Mouse (Mus musculus): ENCODE data around the gene Spc25.

Gene Spc25

DNA sequence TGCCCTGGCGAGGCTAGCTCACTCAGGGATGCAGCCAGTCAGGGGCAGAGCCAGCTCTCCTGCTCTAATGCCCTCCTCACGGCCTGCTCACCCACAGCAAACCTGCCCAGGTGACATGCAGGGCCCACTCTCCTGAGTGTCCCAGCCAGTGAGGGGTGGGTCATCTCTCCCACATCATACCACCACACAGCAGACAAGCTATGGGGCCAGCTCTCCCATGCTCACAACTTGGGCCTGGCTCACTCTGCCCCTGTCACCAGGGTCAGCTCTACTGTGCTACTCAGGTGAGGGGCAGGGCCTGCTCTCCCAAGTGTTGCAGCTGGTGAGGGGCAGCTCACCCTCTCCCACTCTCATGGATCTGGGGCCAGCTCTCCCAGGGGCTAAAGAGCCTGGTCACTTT is 18.0 kb downstream of the Spc25 start:
- no peak for DNase-seq (ENCODE audit: low spot score)

DNA sequence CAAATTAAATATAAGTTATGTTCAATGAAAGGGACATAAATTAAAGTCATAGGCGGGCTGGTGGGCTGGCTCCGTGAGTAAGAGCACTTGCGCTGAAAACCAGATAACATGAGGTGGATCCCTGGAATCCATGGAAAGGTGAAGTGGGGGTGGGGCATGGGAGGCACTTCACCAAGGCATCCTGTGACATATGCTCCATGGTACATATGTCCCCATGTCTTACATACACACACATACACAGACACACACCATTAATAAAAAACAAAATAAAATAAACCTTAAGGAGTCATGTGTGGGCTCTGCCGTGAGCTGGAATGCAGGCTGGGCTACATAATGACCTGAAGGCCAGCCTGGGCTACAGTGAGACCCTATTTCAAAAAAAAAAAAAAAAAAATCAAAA is 26.3 kb downstream of the Spc25 start:
- DNase-seq (ENCODE audit: low spot score), result no peak

DNA sequence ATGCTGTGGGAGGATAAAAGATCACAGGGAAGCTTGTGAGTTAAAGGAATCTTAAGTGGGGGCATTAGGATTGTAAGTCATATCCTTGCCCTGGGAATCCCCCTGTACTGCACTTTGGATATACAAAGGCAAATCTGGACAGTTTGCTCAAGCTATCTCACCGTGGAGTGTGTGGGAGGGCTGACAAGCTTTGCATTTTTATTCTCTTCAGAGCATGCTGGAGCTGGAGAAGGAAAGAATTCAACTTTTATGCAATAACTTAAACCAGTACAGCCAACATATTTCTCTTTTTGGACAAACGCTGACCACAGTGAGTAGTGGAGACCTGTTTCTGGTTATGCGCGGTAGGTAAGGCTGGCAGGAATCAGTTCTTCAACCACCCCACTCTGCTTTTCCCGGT is 30.7 kb downstream of the Spc25 start:
- no peak for DNase-seq (ENCODE audit: low spot score)

DNA sequence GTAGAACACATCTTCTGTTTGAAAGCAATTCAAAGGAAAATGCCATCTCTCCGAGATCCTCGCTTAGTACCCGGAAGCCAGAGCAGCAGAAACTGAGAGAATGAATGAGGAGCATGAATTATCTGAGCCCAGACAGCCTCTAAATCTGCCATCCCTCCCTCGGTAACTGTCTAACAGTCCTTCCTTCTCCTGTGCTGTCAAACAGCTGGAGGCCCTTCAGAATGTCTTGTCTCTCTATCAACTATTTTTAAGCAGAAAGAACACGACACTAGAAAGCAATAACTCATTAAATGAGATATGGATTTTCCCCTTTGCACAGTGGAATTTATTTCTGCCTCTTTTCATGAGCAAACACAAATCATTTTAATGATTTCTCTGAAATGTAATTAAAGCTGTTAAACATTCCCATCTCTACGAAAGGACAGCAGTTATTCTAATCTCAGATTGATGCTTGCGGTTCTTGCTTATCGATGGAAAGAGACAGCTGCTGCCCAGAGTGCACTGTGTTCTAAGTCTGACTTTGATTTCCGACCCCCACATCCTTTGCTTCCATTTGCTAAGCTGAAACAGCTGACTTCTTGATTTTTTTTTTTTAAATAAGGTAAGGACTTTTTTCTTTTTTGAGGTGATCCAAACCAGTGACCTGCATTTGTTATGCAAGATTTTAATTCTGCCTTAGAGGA is 35.5 kb downstream of the Spc25 start:
- no peak for DNase-seq (ENCODE audit: low spot score)

DNA sequence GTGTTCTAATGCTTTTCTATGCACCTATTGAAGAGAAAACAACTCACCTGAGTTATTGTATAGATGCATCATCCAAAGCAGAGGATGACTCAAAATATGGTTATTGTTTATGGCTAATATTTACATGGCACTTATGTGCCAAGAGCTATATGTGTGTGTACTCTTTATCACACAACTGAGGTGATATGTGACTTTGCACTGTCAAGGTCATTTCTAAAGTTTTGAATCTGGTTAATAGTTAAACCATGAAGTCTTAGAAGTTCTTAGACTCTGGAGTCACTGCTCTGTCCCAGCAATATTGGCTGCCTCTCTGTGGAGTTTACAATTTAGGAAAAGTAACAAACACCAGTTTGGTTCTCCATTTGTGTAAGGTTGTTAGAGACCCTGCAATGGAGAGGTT is 47.1 kb downstream of the Spc25 start:
- DNase-seq (ENCODE audit: low spot score), result no peak

DNA sequence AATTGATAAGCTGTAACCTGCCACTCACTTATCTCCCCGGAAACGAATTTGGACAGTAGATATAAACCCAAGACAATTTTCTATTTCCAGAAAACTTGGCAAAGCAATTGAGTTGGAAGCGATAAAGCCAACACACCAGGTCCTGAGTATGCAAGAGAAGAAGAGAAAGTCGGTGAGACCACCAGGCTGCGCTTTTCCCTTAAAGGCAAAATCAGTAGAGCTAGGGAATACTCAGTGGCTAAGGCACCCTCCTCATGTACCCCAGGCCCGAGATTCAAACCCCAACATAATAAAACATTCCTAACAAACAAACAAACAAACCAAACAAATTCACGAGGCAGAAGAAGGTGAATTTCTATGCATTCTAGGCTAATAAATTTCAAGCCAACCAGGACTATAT is 49.7 kb downstream of the Spc25 start:
- DNase-seq (ENCODE audit: low spot score), result no peak

DNA sequence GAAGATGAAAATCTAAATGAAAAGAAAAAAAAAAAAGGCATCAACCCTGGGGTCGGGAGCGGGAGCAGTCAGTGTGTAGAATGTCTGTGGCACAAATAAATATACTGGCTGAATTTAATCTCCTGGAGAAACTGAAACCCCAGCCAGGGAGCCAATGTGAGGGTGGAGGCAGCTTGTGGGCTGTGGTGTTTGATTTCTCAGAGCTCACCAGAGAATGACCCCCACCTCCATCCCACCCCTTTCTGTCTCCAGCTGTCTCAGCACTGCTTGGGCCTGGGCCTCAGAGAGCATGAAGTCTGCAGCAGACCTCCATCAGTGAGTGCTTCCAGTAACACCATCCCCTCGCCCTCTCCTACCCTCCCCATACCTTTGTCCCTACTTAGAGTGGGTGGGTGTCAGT is 50.1 kb downstream of the Spc25 start:
- DNase-seq (ENCODE audit: low spot score), result no peak

DNA sequence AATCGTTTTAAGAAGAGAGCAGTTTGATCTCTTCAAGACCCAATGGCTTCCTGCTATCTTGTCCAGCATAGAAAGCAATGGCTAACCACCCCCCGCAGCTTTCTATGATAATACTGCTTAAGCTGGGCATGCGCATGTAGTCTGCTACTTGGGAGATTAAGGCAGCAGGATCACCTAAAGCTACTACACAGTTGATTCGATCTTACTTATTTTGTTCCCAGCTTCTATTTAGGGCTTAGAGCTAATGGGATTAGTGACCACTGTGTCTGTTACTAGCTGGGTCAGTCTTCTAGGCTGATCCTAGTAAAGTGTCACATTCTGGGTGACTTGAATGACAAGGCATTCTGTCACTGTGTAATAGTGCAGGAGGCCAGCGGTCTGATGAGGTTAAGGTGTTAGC is 55.2 kb downstream of the Spc25 start:
- no peak for DNase-seq (ENCODE audit: low spot score)

DNA sequence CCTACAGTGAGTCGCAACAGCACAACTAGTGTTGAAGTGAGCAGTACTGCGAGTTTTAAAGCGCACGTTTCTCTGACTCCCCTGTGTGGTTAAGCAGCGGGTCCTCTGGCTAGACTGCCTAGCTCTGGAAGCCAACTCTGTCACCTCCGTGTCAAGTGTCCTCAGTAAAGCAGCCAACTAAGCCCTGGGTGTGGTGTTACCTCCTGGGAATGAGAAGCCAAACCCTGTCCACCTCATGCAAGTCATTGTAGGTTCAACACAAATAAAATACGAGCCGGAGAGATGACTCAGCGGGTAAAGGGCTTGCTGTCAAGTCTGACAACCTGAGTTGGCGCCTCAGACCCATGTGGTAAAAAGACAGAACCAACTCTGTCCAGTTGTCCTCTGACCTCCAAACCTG is 56.8 kb downstream of the Spc25 start:
- no peak for DNase-seq (ENCODE audit: low spot score)

DNA sequence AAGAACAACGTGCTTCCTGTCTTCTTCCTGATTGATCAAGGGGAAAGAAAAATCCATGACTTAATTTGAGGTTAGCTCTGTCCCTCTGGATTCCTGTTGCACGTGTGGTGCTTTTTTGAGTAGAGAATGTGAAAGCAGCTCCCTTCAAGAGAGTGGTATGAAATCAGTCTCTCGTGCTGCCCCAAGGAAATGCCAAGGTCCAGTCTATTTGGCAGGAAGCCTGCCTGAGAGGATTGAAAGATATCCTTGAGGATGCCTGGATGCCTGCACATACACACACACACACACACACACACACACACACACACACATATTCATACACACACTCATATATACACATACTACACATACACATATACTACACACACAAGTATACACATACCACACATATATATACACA is 57.3 kb downstream of the Spc25 start:
- no peak for DNase-seq (ENCODE audit: low spot score)

Measured in T-cell, adult 2 months (primary cell).